Mouse (Mus musculus) intestine, embryonic 16.5 days (tissue): Measurements from ENCODE around the gene Dst. TPM values are rescaled to one million over a fixed set of nuclear protein-coding genes. Genes with fewer than 3 reads are reported as not detected.

Experiments used
- ATAC-seq: fragments of 200-750 bp; cut with Nextera tagmentation; 2 replicates; pipeline ENCODE4 v1.8.0; 2017; ENCODE audit warnings: moderate TSS enrichment, moderate library complexity
- H3K27ac ChIP-seq: fragments of 300-500 bp; sonication (generic); 2 replicates; pipeline ENCODE4 v1.5.1; 2014; ENCODE audit warnings: mild to moderate bottlenecking, low read length
- H3K27me3 ChIP-seq: fragments of 300-500 bp; sonication (generic); replicated peaks from 2 replicates; pipeline ENCODE4 v1.6.1; 2014; ENCODE audit warnings: low read length, control low read depth, mixed read lengths; ENCODE audit not compliant: control insufficient read depth, insufficient read depth
- H3K36me3 ChIP-seq: fragments of 300-500 bp; sonication (generic); 2 replicates; pipeline ENCODE4 v1.6.1; 2014; ENCODE audit warnings: low read length, control low read depth; ENCODE audit not compliant: control insufficient read depth, insufficient read depth
- H3K4me1 ChIP-seq: fragments of 300-500 bp; sonication (generic); 2 replicates; pipeline ENCODE4 v1.6.1; 2014; ENCODE audit warnings: low read length, control low read depth, mixed read lengths; ENCODE audit not compliant: control insufficient read depth, insufficient read depth
- H3K4me2 ChIP-seq: fragments of 300-500 bp; sonication (generic); 2 replicates; pipeline ENCODE4 v1.6.1; 2014; ENCODE audit warnings: low read depth, low read length, control low read depth
- H3K4me3 ChIP-seq: fragments of 300-500 bp; sonication (generic); 2 replicates; pipeline ENCODE4 v1.5.1; 2014; ENCODE audit warnings: mild to moderate bottlenecking, low read length
- H3K9ac ChIP-seq: fragments of 300-500 bp; sonication (generic); 2 replicates; pipeline ENCODE4 v1.6.1; 2014; ENCODE audit warnings: low read depth, low read length
- H3K9me3 ChIP-seq: fragments of 300-500 bp; sonication (generic); 2 replicates; pipeline ENCODE4 v1.6.1; 2016; ENCODE audit warnings: low read length, control low read depth; ENCODE audit not compliant: control insufficient read depth
- WGBS: fragments of 180-500 bp; shearing (Covaris S2); extraction: QIAGEN DNeasy Blood & Tissue Kit; methylation state at CpG from one replicate; pipeline ENCODE4 v1.1.7; 2014; 5-methylcytosine and 5-hydroxymethylcytosine counted together
- polyA plus RNA-seq: library from polyadenylated mRNA; unstranded; fragments of >200 nt; fragmentation: Nextera tagmentation; extraction: Ambion mirVana; gene quantifications from 2 replicates; pipeline ENCODE4 v1.2.1, GENCODE M21; 2015

The Dst gene
- polyA plus RNA-seq, 1 experiment from 2014 or later: 15.1 TPM

GRCm38 (mm10) chr1:34117056-34117455 is 209.0 kb downstream of the Dst start:
- Histone ChIP-seq H3K36me3 (no peaks in the 10 kb centered on the region), H3K27ac (no peak overlapping the region), H3K9me3 (no peaks in the 10 kb centered on the region), H3K4me3 (no peak overlapping the region), H3K9ac (no peak overlapping the region), H3K4me1 (peaks cover 12% of the 10 kb centered on the region), H3K4me2 (no peak overlapping the region), H3K27me3 (no peaks in the 10 kb centered on the region)
- WGBS: 85% methylated on average over 9 of the region's 9 CpGs
- ATAC-seq: no peak

GRCm38 (mm10) chr1:34117709-34118108 is 209.7 kb downstream of the Dst start:
- ATAC-seq: no peak
- WGBS: 28% methylated on average over 3 of the region's 3 CpGs
- Histone ChIP-seq H3K27ac (no peak overlapping the region), H3K9ac (no peak overlapping the region), H3K4me1 (peaks cover 12% of the 10 kb centered on the region), H3K9me3 (no peaks in the 10 kb centered on the region), H3K27me3 (no peaks in the 10 kb centered on the region), H3K36me3 (no peaks in the 10 kb centered on the region), H3K4me2 (no peak overlapping the region), H3K4me3 (no peak overlapping the region)

GRCm38 (mm10) chr1:34120066-34120465 is 212.0 kb downstream of the Dst start:
- Histone ChIP-seq H3K36me3 (no peaks in the 10 kb centered on the region), H3K4me1 (peaks cover 15% of the 10 kb centered on the region), H3K27ac (peak overlapping the region; percentile 74), H3K9ac (no peak overlapping the region), H3K4me2 (peak overlapping the region; percentile 63), H3K4me3 (no peak overlapping the region), H3K9me3 (no peaks in the 10 kb centered on the region), H3K27me3 (no peaks in the 10 kb centered on the region)
- 65% methylated on average over 6 of the region's 6 CpGs for WGBS
- ATAC-seq: 0 out of 2 replicates have a peak, but pooled peaks have one; percentile 12

- peak; percentile 93 for ATAC-seq
- no peaks in the 10 kb centered on the region for H3K9me3 ChIP-seq
- no peaks in the 10 kb centered on the region for H3K27me3 ChIP-seq
- H3K4me3 ChIP-seq: peak overlapping the region; percentile 53
- no peaks in the 10 kb centered on the region for H3K36me3 ChIP-seq
- H3K9ac ChIP-seq: no peak overlapping the region
- peak overlapping the region; percentile 95 for H3K27ac ChIP-seq
- peak overlapping the region; percentile 63 for H3K4me2 ChIP-seq
- 27% methylated on average over 6 of the region's 6 CpGs for WGBS
- peaks cover 15% of the 10 kb centered on the region for H3K4me1 ChIP-seq
Measured at GRCm38 (mm10) chr1:34120602-34121001, 212.6 kb downstream of the Dst start.

- no peaks in the 10 kb centered on the region for H3K9me3 ChIP-seq
- peak; percentile 75 for ATAC-seq
- peak overlapping the region; percentile 53 for H3K4me3 ChIP-seq
- WGBS: 27% methylated on average over 29 of the region's 29 CpGs
- peak overlapping the region; percentile 95 for H3K27ac ChIP-seq
- H3K4me2 ChIP-seq: peak overlapping the region; percentile 63
- H3K9ac ChIP-seq: peak overlapping the region; percentile 73
- H3K4me1 ChIP-seq: peaks cover 15% of the 10 kb centered on the region
- no peaks in the 10 kb centered on the region for H3K27me3 ChIP-seq
- no peaks in the 10 kb centered on the region for H3K36me3 ChIP-seq
Measured at GRCm38 (mm10) chr1:34121157-34122015, 213.4 kb downstream of the Dst start.

- ATAC-seq: no peak
- 70% methylated on average over 6 of the region's 6 CpGs for WGBS
- H3K4me2 ChIP-seq: peak overlapping the region; percentile 63
- peaks cover 15% of the 10 kb centered on the region for H3K4me1 ChIP-seq
- H3K27me3 ChIP-seq: no peaks in the 10 kb centered on the region
- no peaks in the 10 kb centered on the region for H3K36me3 ChIP-seq
- H3K9me3 ChIP-seq: no peaks in the 10 kb centered on the region
- H3K4me3 ChIP-seq: peak overlapping the region; percentile 53
- H3K27ac ChIP-seq: peak overlapping the region; percentile 95
- H3K9ac ChIP-seq: peak overlapping the region; percentile 73; the same call in 1 of the 2 replicates
Measured at GRCm38 (mm10) chr1:34122198-34122597, 214.2 kb downstream of the Dst start.

GRCm38 (mm10) chr1:34122905-34123304 is 214.9 kb downstream of the Dst start:
- H3K36me3 ChIP-seq: no peaks in the 10 kb centered on the region
- H3K4me2 ChIP-seq: peak overlapping the region; percentile 38
- H3K4me1 ChIP-seq: peaks cover 19% of the 10 kb centered on the region
- no peaks in the 10 kb centered on the region for H3K27me3 ChIP-seq
- no peak overlapping the region; the same call in 1 of the 2 replicates for H3K27ac ChIP-seq
- peak overlapping the region; percentile 28 for H3K4me3 ChIP-seq
- H3K9ac ChIP-seq: no peak overlapping the region
- no peaks in the 10 kb centered on the region for H3K9me3 ChIP-seq
- ATAC-seq: 0 out of 2 replicates have a peak, but pooled peaks have one; percentile 19
- WGBS: 50% methylated on average over 1 of the region's 1 CpGs

GRCm38 (mm10) chr1:34123334-34123733 is 215.3 kb downstream of the Dst start:
- H3K4me3 ChIP-seq: peak overlapping the region; percentile 28
- no peak for ATAC-seq
- 50% methylated on average over 5 of the region's 5 CpGs for WGBS
- H3K27me3 ChIP-seq: no peaks in the 10 kb centered on the region
- H3K36me3 ChIP-seq: no peaks in the 10 kb centered on the region
- H3K4me1 ChIP-seq: peaks cover 20% of the 10 kb centered on the region
- H3K9ac ChIP-seq: no peak overlapping the region
- H3K9me3 ChIP-seq: no peaks in the 10 kb centered on the region
- peak overlapping the region; percentile 38 for H3K4me2 ChIP-seq
- H3K27ac ChIP-seq: peak overlapping the region; percentile 57

- WGBS: 84% methylated on average over 7 of the region's 7 CpGs
- H3K4me2 ChIP-seq: peak overlapping the region; percentile 38
- H3K9ac ChIP-seq: no peak overlapping the region
- 0 out of 2 replicates have a peak overlapping the region, but pooled peaks have one; percentile 36 for H3K27ac ChIP-seq
- no peaks in the 10 kb centered on the region for H3K36me3 ChIP-seq
- H3K9me3 ChIP-seq: no peaks in the 10 kb centered on the region
- no peaks in the 10 kb centered on the region for H3K27me3 ChIP-seq
- no peak overlapping the region for H3K4me3 ChIP-seq
- ATAC-seq: no peak
- H3K4me1 ChIP-seq: peaks cover 20% of the 10 kb centered on the region
Measured at GRCm38 (mm10) chr1:34124376-34124775, 216.4 kb downstream of the Dst start.
